Mouse (Mus musculus): Measurements from ENCODE around the gene Setd4. TPM values are rescaled to one million over a fixed set of nuclear protein-coding genes. Genes with fewer than 3 reads are reported as not detected.

Gene Setd4
- polyA plus RNA-seq, 1 experiment from 2014 or later = 15.5 TPM

DNA sequence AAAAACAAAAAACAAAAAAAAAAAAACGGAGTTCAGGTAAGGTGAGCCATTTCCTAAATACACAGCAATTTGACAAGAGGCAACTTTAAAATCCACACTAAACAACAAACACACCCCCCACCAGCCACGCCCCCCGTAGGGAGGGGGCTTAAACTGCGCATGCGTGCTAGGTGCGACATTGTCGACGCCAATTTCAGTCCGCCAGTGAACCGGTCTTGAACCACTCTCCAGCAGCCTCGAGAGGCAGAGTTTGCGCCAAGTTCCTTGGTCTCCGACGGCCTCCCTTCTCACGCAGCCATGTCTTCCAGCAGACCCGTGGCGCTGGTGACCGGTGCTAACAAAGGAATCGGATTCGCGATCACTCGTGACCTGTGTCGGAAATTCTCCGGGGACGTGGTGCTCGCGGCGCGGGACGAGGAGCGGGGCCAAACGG is 3.8 kb upstream of the Setd4 start:
- Histone ChIP-seq H3K4me3 (peak overlapping the region; percentile 61), H3K4me2 (replicated peaks) (peak overlapping the region; percentile 76), H3K9ac (replicated peaks) (peak overlapping the region; percentile 75), H3K36me3 (peaks cover 20% of the 10 kb centered on the region), H3K27ac (replicated peaks) (peak overlapping the region; percentile 56), H3K4me1 (peaks cover 31% of the 10 kb centered on the region), H3K9me3 (no peaks in the 10 kb centered on the region), H3K27me3 (0 out of 2 replicates have a peak, but pooled peaks cover 7% of the 10 kb centered on the region)
- WGBS = under 1% methylated on average over 32 of the region's 32 CpGs
- ATAC-seq (replicated peaks) = peak; percentile 41

DNA sequence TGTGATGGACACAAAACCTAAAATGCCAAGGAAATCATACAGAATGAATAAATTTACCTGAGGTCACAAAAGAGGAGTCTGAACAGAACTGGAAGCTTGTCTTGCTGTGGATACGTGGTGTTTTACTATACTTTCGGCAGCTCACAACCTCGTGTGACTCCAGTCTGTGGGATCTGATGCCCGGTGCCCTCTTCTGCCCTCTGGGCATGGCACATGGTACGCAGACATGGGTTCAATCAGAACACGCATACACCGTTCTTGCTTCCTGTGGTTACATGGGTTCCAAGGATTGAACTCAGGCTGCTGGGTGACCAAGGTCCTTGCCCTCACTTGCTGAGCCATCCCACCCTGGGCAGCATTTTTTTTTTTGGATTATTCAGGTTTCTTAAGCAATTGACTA is 2.3 kb upstream of the Setd4 start:
- H3K27me3 ChIP-seq = 0 out of 2 replicates have a peak, but pooled peaks cover 7% of the 10 kb centered on the region
- no peak overlapping the region for H3K4me2 ChIP-seq (replicated peaks)
- H3K4me1 ChIP-seq = peaks cover 33% of the 10 kb centered on the region
- ATAC-seq (replicated peaks) = no peak
- H3K9ac ChIP-seq (replicated peaks) = no peak overlapping the region
- no peak overlapping the region for H3K27ac ChIP-seq (replicated peaks)
- peaks cover 9% of the 10 kb centered on the region for H3K36me3 ChIP-seq
- H3K4me3 ChIP-seq = no peak overlapping the region
- no peaks in the 10 kb centered on the region for H3K9me3 ChIP-seq
- WGBS = 86% methylated on average over 7 of the region's 7 CpGs

DNA sequence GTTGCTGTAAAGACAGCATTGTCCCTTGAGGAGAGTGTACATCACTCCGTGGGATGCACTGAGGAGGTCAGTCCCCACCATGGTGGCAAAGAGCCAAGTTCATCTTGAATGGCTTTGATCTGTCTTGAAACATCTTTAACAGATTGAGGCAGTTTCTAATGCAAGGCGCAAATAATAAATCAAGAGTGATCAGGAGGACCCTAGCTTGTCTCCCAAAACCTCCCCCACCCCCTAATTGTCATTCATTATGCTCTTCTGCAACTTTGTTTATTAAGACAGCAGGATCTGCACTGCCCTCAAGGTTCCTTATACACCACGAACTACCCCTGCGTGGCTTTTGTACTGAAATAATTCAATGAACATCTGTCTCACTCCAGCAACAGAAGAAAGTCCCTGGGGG is 1.7 kb upstream of the Setd4 start, which contains the start of gene Cbr1:
TSS of gene Cbr1 (plus strand) at position 301 of the 400 bp plus-strand sequence.
- Histone ChIP-seq H3K36me3 (0 out of 2 replicates have a peak, but pooled peaks cover 4% of the 10 kb centered on the region), H3K4me3 (peak within 1 kb of the TSS; percentile 57), H3K9me3 (no peaks in the 10 kb centered on the region), H3K9ac (replicated peaks) (peak within 1 kb of the TSS; percentile 67), H3K27me3 (0 out of 2 replicates have a peak, but pooled peaks cover 7% of the 10 kb centered on the region), H3K27ac (replicated peaks) (peak within 1 kb of the TSS; percentile 93), H3K4me2 (replicated peaks) (peak within 1 kb of the TSS; percentile 80), H3K4me1 (peaks cover 33% of the 10 kb centered on the region)
- ATAC-seq (replicated peaks) = no peak
- WGBS = 65% methylated on average over 4 of the region's 4 CpGs

DNA sequence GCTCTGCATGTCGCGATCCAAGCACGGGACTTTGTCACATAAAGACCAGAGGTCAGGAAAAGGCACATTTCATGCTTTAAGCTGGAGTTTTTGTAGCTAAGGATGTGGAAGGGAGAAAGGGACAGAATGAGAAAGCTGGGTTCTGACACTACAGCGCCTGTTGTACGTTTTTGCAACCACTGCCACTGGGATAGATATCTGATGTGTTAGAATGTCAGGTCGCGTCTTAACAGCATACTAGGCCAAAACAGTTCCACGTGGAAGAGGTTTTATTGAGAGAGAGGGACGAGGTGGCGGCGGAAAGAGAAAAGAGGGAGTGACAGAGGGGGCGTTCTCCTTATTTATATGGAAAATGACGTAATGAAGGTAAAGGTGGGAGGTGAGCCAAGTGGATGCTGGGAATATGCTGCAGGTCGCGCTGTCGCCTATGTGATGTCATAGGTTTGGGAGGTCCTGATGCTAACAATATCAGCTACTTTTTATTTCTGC is 662 bp upstream of the Setd4 start:
- 1% methylated on average over 16 of the region's 16 CpGs for WGBS
- peaks cover 33% of the 10 kb centered on the region for H3K4me1 ChIP-seq
- H3K9ac ChIP-seq (replicated peaks) = peak overlapping the region; percentile 67

DNA sequence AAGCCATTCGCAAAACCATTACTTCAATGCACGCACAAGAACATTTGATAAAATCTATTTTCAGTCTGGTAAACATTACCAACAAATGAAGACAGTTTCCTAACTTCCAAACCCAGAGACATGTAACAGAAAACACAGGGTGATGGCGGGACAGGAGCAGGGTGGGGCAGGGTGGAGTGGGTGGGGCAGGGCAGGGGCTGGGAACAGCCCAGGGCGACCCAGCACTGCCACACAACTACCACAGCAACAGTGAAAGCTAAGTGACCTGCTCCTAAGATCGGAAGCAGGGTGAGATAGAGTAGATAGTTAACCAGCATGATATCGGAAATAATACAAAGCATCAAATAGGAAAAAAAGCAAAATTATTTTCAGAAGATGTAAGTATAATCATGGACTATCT is 4.4 kb downstream of the Setd4 start:
- no peak overlapping the region for H3K4me3 ChIP-seq
- H3K4me2 ChIP-seq (replicated peaks) = no peak overlapping the region
- 95% methylated on average over 6 of the region's 6 CpGs for WGBS
- H3K9me3 ChIP-seq = no peaks in the 10 kb centered on the region
- no peaks in the 10 kb centered on the region for H3K27me3 ChIP-seq
- H3K4me1 ChIP-seq = peaks cover 12% of the 10 kb centered on the region
- no peak for ATAC-seq (replicated peaks)
- H3K36me3 ChIP-seq = peaks cover 17% of the 10 kb centered on the region
- H3K9ac ChIP-seq (replicated peaks) = no peak overlapping the region
- H3K27ac ChIP-seq (replicated peaks) = no peak overlapping the region

More for the DNA sequence above, 662 bp upstream of the Setd4 start:
- no peak for ATAC-seq (replicated peaks)
- H3K4me2 ChIP-seq (replicated peaks) = peak overlapping the region; percentile 80
- H3K27me3 ChIP-seq = 0 out of 2 replicates have a peak, but pooled peaks cover 7% of the 10 kb centered on the region
- H3K27ac ChIP-seq (replicated peaks) = peak overlapping the region; percentile 93
- no peaks in the 10 kb centered on the region for H3K9me3 ChIP-seq
- peak overlapping the region; percentile 57 for H3K4me3 ChIP-seq
- no peaks in the 10 kb centered on the region for H3K36me3 ChIP-seq

DNA sequence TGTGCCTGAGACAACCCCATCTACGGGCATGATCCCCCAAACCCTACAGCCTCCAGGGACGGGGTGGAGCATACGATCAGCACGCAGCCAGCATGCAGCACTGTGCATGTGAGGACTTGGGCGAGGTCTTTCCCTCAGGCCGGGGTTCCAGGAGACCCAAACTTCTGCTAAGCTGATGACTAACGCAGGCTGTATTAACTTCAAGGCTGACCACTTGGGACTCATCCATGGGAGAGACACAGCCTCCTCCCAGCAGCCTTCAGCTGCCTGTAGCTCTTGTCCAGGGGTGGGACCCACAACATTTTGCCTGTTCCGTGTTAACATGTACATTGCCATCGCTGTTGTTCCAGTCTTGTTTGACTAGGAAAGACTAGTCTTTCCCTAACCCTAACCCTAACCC is 6.3 kb downstream of the Setd4 start:
- H3K36me3 ChIP-seq = peaks cover 27% of the 10 kb centered on the region
- no peak overlapping the region for H3K4me3 ChIP-seq
- no peak overlapping the region for H3K9ac ChIP-seq (replicated peaks)
- peaks cover under 1% of the 10 kb centered on the region for H3K4me1 ChIP-seq
- H3K9me3 ChIP-seq = no peaks in the 10 kb centered on the region
- H3K4me2 ChIP-seq (replicated peaks) = no peak overlapping the region
- H3K27me3 ChIP-seq = no peaks in the 10 kb centered on the region
- ATAC-seq (replicated peaks) = no peak
- WGBS = 97% methylated on average over 9 of the region's 9 CpGs
- no peak overlapping the region for H3K27ac ChIP-seq (replicated peaks)

DNA sequence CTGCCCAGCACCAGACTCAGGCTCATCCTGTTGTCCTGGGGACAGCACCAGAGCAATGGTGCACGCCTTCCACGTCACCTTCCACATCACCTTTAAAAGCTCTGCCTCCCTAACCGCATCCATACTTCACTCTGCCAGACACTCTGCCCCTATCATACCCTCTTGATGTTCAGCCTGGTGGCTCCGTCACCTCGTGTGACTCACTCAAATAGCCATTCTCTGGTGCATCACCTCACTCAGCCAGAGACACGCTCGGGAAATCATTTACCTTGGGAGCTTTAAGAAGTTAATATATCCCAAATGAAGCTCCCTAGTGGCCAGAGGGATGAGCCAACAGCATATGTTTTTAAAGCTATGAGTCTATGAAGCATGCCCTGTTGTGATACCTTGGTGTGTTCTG is 7.1 kb downstream of the Setd4 start:
- no peak for ATAC-seq (replicated peaks)
- H3K9me3 ChIP-seq = no peaks in the 10 kb centered on the region
- H3K4me3 ChIP-seq = no peak overlapping the region
- no peaks in the 10 kb centered on the region for H3K4me1 ChIP-seq
- H3K36me3 ChIP-seq = peaks cover 27% of the 10 kb centered on the region
- H3K27ac ChIP-seq (replicated peaks) = no peak overlapping the region
- no peak overlapping the region for H3K4me2 ChIP-seq (replicated peaks)
- H3K9ac ChIP-seq (replicated peaks) = no peak overlapping the region
- 96% methylated on average over 7 of the region's 7 CpGs for WGBS
- H3K27me3 ChIP-seq = no peaks in the 10 kb centered on the region

DNA sequence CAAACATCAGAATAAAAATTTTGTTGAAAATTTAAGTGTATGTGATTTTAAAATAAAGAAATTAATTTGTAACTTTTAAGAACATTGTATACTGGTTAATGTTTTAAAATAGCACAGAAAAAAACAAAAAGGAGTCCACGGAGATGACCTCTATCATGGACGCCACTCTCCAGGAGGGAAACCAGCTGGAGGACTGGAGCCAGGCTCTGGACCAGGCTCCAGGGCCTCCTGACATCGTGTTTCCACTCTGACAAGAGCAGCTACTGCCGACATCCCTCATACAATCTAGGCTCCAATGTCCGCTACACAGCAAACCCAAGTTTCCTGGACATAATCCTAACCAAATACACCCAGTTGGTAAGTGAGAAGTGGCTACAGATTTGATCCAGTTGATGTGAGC is 8.1 kb downstream of the Setd4 start:
- no peak overlapping the region for H3K4me3 ChIP-seq
- peaks cover 28% of the 10 kb centered on the region for H3K36me3 ChIP-seq
- no peaks in the 10 kb centered on the region for H3K9me3 ChIP-seq
- H3K9ac ChIP-seq (replicated peaks) = no peak overlapping the region
- WGBS = 89% methylated on average over 5 of the region's 5 CpGs
- no peaks in the 10 kb centered on the region for H3K4me1 ChIP-seq
- no peak for ATAC-seq (replicated peaks)
- H3K4me2 ChIP-seq (replicated peaks) = no peak overlapping the region
- H3K27me3 ChIP-seq = no peaks in the 10 kb centered on the region
- H3K27ac ChIP-seq (replicated peaks) = no peak overlapping the region

DNA sequence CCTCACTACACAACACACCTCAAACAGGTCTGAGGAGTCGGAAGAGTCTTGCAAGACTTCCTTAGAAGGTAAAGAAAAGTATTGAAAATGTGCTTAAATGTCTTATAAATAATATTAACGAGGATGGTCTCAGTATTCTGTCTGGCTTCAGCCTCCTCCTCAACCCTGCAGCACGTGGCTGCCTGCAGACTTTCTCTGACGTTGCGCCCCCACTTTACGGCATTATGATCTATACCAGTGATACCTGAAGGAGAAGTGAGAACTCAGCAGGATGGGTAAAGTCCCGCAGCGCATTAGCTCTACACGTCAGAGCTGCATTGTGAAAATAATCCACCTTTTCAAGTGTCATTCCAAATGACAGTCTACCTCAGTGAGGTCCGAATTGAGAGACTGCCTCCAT is 9.4 kb downstream of the Setd4 start:
- H3K27me3 ChIP-seq = no peaks in the 10 kb centered on the region
- H3K4me3 ChIP-seq = no peak overlapping the region
- H3K9ac ChIP-seq (replicated peaks) = no peak overlapping the region
- H3K36me3 ChIP-seq = peaks cover 35% of the 10 kb centered on the region
- 93% methylated on average over 10 of the region's 10 CpGs for WGBS
- H3K4me2 ChIP-seq (replicated peaks) = no peak overlapping the region
- no peaks in the 10 kb centered on the region for H3K9me3 ChIP-seq
- H3K4me1 ChIP-seq = no peaks in the 10 kb centered on the region
- no peak for ATAC-seq (replicated peaks)
- H3K27ac ChIP-seq (replicated peaks) = no peak overlapping the region

DNA sequence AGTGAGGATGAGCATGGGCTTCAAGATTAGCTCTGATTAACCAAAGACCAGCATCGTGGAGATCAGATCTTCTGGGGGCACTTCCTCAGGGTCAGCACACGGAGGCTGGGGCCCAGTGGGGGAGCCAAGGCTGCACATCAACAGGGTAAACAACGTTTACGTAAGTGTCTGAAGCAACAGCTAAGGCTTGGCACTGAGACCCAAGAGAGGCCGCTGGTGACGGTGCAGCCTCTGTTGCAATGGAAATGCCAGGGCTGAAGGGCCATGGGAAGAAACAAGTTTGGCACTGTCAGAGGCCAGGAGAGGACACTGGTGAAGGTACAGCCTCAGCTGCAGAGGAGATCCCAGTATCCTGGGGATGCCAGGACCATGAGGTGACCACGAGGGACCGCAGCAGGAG is 10.5 kb downstream of the Setd4 start:
- no peaks in the 10 kb centered on the region for H3K9me3 ChIP-seq
- no peak for ATAC-seq (replicated peaks)
- H3K27ac ChIP-seq (replicated peaks) = no peak overlapping the region
- H3K4me1 ChIP-seq = no peaks in the 10 kb centered on the region
- H3K4me2 ChIP-seq (replicated peaks) = no peak overlapping the region
- H3K4me3 ChIP-seq = no peak overlapping the region
- peaks cover 32% of the 10 kb centered on the region for H3K36me3 ChIP-seq
- no peak overlapping the region for H3K9ac ChIP-seq (replicated peaks)
- whole genome bisulfite sequencing = 94% methylated on average over 8 of the region's 8 CpGs
- H3K27me3 ChIP-seq = no peaks in the 10 kb centered on the region

DNA sequence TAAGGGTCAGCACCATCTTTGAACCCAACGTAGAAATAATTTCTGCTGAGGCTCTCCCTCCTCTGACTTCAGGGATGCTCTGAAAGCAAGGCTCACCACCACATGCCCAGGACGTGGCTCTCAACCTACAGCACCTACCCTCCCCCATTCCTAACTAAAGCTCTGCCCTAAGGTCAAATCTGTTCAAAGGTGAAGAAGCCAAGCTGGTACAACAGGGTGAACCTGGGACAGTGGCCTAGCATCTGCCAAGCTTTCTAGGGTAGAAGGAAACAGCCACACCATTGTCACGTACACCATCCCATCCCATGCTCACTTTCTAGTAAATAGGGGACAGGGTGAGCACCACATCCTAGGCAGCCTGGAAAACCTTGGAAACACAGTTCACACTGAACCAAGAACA is 11.2 kb downstream of the Setd4 start:
- peaks cover 27% of the 10 kb centered on the region for H3K36me3 ChIP-seq
- no peak overlapping the region for H3K4me3 ChIP-seq
- H3K4me2 ChIP-seq (replicated peaks) = no peak overlapping the region
- WGBS = 96% methylated on average over 3 of the region's 3 CpGs
- no peak overlapping the region for H3K9ac ChIP-seq (replicated peaks)
- no peaks in the 10 kb centered on the region for H3K27me3 ChIP-seq
- no peak overlapping the region for H3K27ac ChIP-seq (replicated peaks)
- no peaks in the 10 kb centered on the region for H3K9me3 ChIP-seq
- no peaks in the 10 kb centered on the region for H3K4me1 ChIP-seq
- no peak for ATAC-seq (replicated peaks)

DNA sequence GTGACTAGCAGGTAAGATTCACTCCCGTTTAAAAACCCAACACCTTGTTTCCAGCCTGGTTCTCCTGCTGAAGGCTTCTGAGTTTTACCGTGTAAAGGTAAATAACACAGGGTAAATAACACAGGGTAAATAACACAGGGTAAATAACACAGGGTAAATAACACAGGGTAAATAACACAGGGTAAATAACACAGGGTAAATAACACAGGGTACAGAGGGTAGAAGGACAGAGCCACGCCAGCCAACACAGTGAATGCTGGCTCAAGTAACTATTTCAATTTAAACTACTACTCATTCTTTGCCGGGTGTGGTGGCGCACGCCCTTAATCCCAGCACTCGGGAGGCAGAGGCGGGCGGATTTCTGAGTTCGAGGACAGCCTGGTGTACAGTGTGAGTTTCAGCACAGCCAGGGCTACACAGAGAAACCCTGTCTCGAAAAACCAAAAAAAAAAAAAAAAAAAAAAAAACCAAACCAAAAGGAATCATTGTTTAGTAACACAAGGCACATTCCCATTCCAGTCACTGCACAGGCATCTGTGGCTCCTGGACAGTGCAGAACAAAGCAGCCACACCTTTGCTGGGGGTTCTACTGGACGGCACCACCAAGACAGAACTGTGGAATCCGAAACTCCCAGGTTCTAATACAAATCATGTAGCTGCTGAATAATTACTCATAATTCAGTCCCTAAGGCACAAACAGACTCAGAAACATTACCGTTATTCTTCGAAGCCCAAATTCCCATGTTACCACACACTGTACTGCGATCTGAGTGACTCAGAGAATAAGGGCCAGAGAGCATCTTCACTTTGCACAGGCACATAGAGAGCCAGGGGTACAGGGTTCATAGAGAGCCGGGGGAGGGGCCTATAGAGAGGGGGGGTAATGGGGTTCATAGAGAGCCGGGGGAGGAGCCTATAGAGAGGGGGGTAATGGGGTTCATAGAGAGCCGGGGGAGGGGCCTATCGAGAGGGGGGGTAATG is 12.1 kb downstream of the Setd4 start:
- Histone ChIP-seq H3K4me1 (no peaks in the 10 kb centered on the region), H3K27ac (replicated peaks) (no peak overlapping the region), H3K4me2 (replicated peaks) (no peak overlapping the region), H3K27me3 (no peaks in the 10 kb centered on the region), H3K4me3 (no peak overlapping the region), H3K9ac (replicated peaks) (no peak overlapping the region), H3K36me3 (peaks cover 25% of the 10 kb centered on the region), H3K9me3 (no peaks in the 10 kb centered on the region)
- WGBS = 94% methylated on average over 20 of the region's 20 CpGs
- ATAC-seq (replicated peaks) = no peak
